ENCODE assay signal across 16 mouse cellular contexts in the genomic region with DNA sequence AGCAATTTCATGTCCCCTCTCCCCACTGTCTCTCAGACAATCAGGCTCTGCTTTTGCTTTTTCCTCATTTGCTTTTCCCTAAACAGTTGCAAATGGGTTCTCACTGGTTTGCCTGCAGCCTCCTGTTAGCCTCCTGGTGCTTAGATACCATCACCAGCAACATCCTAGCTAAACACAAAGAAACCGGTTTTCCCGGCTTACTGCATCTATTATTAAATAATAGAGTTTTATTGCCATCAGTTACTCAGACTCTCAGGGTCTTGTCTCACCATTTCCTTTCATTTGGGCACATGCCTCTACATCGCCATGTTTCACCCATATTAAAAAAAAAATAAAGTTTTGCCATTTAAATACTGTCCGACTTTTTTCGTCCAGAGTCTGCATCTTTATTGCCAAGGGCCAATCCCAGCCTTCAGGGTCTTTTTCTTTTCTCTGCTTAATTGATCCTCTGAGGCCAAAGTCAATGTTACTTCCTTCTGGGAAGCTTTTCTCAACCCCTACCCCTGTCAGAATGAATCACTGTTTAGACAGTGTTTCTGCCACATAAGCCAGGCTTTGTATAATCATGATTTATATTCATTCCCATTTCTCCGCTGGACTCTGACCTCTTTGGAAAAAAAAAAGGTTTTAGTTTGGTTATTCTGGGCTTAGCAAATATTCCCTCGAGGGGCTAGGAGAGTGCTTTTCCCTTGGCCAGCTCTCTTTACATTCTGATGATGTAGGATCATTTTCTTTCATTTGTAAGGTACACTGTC.
DNase-seq lines count a peak whose midpoint lies in the region; ATAC-seq and TF ChIP-seq lines count a peak whose summit lies in the region.
"Had no signal": no experiment of that assay in that cellular context is flagged by ENCODE, and none has a peak within 500 bp of the region (broad histone marks: within the 10 kb centered on the region; RNA-seq: fewer than 3 reads in every experiment).

No protein-coding gene starts in this region.

- 35% methylated on average over 7 of the region's 7 CpGs for WGBS in kidney, adult 2 months
- 15% methylated on average over 7 of the region's 7 CpGs for WGBS in neural tube, embryonic 11.5 days
- 7% methylated on average over 7 of the region's 7 CpGs for WGBS in neural tube, embryonic 12.5 days
- 39% methylated on average over 7 of the region's 7 CpGs for WGBS in midbrain, postnatal 0 days

- no peaks in the 10 kb centered on the region for H3K27me3 ChIP-seq in kidney, adult 2 months (replicated peaks; ENCODE audit: control insufficient read depth, insufficient read depth, low read length)
- H3K27me3 ChIP-seq in neural tube, embryonic 11.5 days (ENCODE audit: control insufficient read depth, insufficient read depth, low read length), result no peaks in the 10 kb centered on the region
- no peaks in the 10 kb centered on the region for H3K27me3 ChIP-seq in neural tube, embryonic 12.5 days (replicated peaks)
- H3K27me3 ChIP-seq in midbrain, postnatal 0 days (ENCODE audit: insufficient read depth, low read length), result no peaks in the 10 kb centered on the region
- H3K27me3 ChIP-seq: forebrain, embryonic 13.5 days; heart, embryonic 13.5 days; lung, embryonic 15.5 days had no signal

- H3K36me3 ChIP-seq in kidney, adult 2 months (ENCODE audit: control insufficient read depth, insufficient read depth, low read length), result no peaks in the 10 kb centered on the region
- H3K36me3 ChIP-seq in neural tube, embryonic 11.5 days (ENCODE audit: control insufficient read depth, insufficient read depth, low read length), result no peaks in the 10 kb centered on the region
- no peaks in the 10 kb centered on the region for H3K36me3 ChIP-seq in neural tube, embryonic 12.5 days
- H3K36me3 ChIP-seq in midbrain, postnatal 0 days (ENCODE audit: insufficient read depth, low read length), result no peaks in the 10 kb centered on the region
- H3K36me3 ChIP-seq: heart, embryonic 13.5 days; lung, embryonic 15.5 days had no signal

- H3K27ac ChIP-seq in kidney, adult 2 months (ENCODE audit: insufficient read depth, low read depth, low read length), result no peak overlapping the region
- peak overlapping the region; percentile 49; the same call in 1 of the 2 replicates for H3K27ac ChIP-seq in neural tube, embryonic 11.5 days (ENCODE audit: low read depth, low read length)
- H3K27ac ChIP-seq in neural tube, embryonic 12.5 days, result no peak overlapping the region
- H3K27ac ChIP-seq in midbrain, postnatal 0 days (ENCODE audit: low read depth, low read length), result no peak overlapping the region
- H3K27ac ChIP-seq: forebrain, embryonic 13.5 days; heart, embryonic 13.5 days; lung, embryonic 15.5 days had no signal

- no peak for TF ChIP-seq CTCF in kidney, adult 2 months (conservative IDR thresholded peaks at IDR 0.05; ENCODE audit: insufficient read depth, insufficient read length, low read depth, low read length)
- no peak for TF ChIP-seq CTCF in midbrain, postnatal 0 days (IDR thresholded peaks at IDR 0.05)

- no peaks in the 10 kb centered on the region for H3K4me1 ChIP-seq in kidney, adult 2 months (ENCODE audit: control insufficient read depth, insufficient read depth, low read length)
- H3K4me1 ChIP-seq in neural tube, embryonic 11.5 days (ENCODE audit: control insufficient read depth, insufficient read depth, low read length), result peaks cover 7% of the 10 kb centered on the region; the same call in 1 of the 2 replicates
- H3K4me1 ChIP-seq in neural tube, embryonic 12.5 days, result peaks cover 4% of the 10 kb centered on the region; the same call in 1 of the 2 replicates
- no peaks in the 10 kb centered on the region for H3K4me1 ChIP-seq in midbrain, postnatal 0 days (ENCODE audit: insufficient read depth, low read length)
- H3K4me1 ChIP-seq: forebrain, embryonic 13.5 days; heart, embryonic 13.5 days; lung, embryonic 15.5 days had no signal

- no peaks in the 10 kb centered on the region for H3K9me3 ChIP-seq in neural tube, embryonic 11.5 days (ENCODE audit: control insufficient read depth, low read length)
- H3K9me3 ChIP-seq in neural tube, embryonic 12.5 days, result no peaks in the 10 kb centered on the region
- H3K9me3 ChIP-seq in midbrain, postnatal 0 days (ENCODE audit: low read length), result no peaks in the 10 kb centered on the region
- H3K9me3 ChIP-seq: forebrain, embryonic 13.5 days; heart, embryonic 13.5 days; lung, embryonic 15.5 days had no signal

- H3K4me3 ChIP-seq in kidney, adult 2 months (ENCODE audit: insufficient read depth, low read depth, low read length), result no peak overlapping the region
- no peak overlapping the region for H3K4me3 ChIP-seq in neural tube, embryonic 11.5 days (ENCODE audit: low read depth, low read length)
- no peak overlapping the region for H3K4me3 ChIP-seq in neural tube, embryonic 12.5 days
- no peak overlapping the region for H3K4me3 ChIP-seq in midbrain, postnatal 0 days (ENCODE audit: low read depth, low read length)
- H3K4me3 ChIP-seq: forebrain, embryonic 13.5 days; heart, embryonic 13.5 days; lung, embryonic 15.5 days had no signal

- H3K4me2 ChIP-seq in neural tube, embryonic 11.5 days (ENCODE audit: low read depth), result no peak overlapping the region
- H3K4me2 ChIP-seq in neural tube, embryonic 12.5 days (replicated peaks), result peak overlapping the region; percentile 0; the same call in 1 of the 2 replicates
- no peak overlapping the region for H3K4me2 ChIP-seq in midbrain, postnatal 0 days (ENCODE audit: low read depth, low read length, poor library complexity, severe bottlenecking)
- H3K4me2 ChIP-seq: forebrain, embryonic 13.5 days; heart, embryonic 13.5 days; liver, embryonic 11.5 days; lung, embryonic 15.5 days had no signal

- no peak for TF ChIP-seq POLR2A in kidney, adult 2 months (IDR thresholded peaks at IDR 0.05; ENCODE audit: low read depth, low read length)

- ATAC-seq in neural tube, embryonic 11.5 days (ENCODE audit: insufficient read depth, low FRiP score, low TSS enrichment), result peak; percentile 49
- ATAC-seq in neural tube, embryonic 12.5 days (ENCODE audit: low FRiP score, low read depth), result peak; percentile 25; the same call in 1 of the 2 replicates
- no peak for ATAC-seq in midbrain, postnatal 0 days (ENCODE audit: low FRiP score)
- ATAC-seq: forebrain, embryonic 13.5 days had no signal

- peak; percentile 14 for DNase-seq in kidney, adult 2 months
- no peak for DNase-seq in kidney, adult 11 months
- DNase-seq in neural tube, embryonic 11.5 days (ENCODE audit: low spot score), result no peak
- no peak for DNase-seq in neural tube, embryonic 10.5 days (ENCODE audit: extremely low spot score, low spot score)
- DNase-seq in embryo, embryonic 11.5 days (ENCODE audit: low read depth, low spot score), result peak; percentile 39
- DNase-seq in frontal cortex, adult 2 months (ENCODE audit: extremely low spot score in 1 of 2, low spot score in 1 of 2), result no peak
- no peak for DNase-seq in midbrain, postnatal 0 days (ENCODE audit: low spot score)
- DNase-seq: cerebellum, postnatal 14 days; heart, postnatal 4 days; right cerebral cortex, postnatal 4 days; thymus, postnatal 25 days had no signal

- H3K9ac ChIP-seq in neural tube, embryonic 11.5 days (ENCODE audit: low read length), result no peak overlapping the region
- H3K9ac ChIP-seq in neural tube, embryonic 12.5 days, result no peak overlapping the region
- H3K9ac ChIP-seq in midbrain, postnatal 0 days (replicated peaks; ENCODE audit: low read length, poor library complexity, severe bottlenecking), result no peak overlapping the region
- H3K9ac ChIP-seq: forebrain, embryonic 13.5 days; heart, embryonic 13.5 days; lung, embryonic 15.5 days had no signal

Comparison
In these comparisons a context has a peak if more than half of its experiments do, and no peak if none do; other contexts are left out.
1. DNase-seq: peak in kidney, adult 2 months (single experiment) and embryo, embryonic 11.5 days (single experiment); none in kidney, adult 11 months (single experiment), neural tube, embryonic 11.5 days (single experiment), neural tube, embryonic 10.5 days (single experiment), frontal cortex, adult 2 months (0 of 2) and midbrain, postnatal 0 days (single experiment).